Mouse (Mus musculus) frontal cortex, adult 2 months (tissue): ENCODE results near the gene Tas2r109. TPM values are rescaled to one million over a fixed set of nuclear protein-coding genes. Genes with fewer than 3 reads are reported as not detected.
"Not testable (repeated sequence)": the region's sequence is repeated elsewhere in the genome, so short reads cannot be mapped to it uniquely, and the experiment has no call there.

Source experiments
- DNase-seq, 2 experiments: peaks; one replicate each; pipeline ENCODE4 v3.0.0; 2022; ENCODE audit warnings: low spot score in 1 of 2; ENCODE audit errors: extremely low spot score in 1 of 2
- polyA plus RNA-seq: library from polyadenylated mRNA; depleted of rRNA; stranded (reverse); fragments of >200 nt; gene quantifications from 2 replicates; pipeline ENCODE4 v1.2.3, GENCODE M21; 2012; rRNA removed

Gene Tas2r109
- not detected in 2 replicates for polyA plus RNA-seq

GRCm38 (mm10) chr6:132980865-132981264 is at the start of gene Tas2r109:
Tas2r109 (minus strand) TSS chr6:132980965.
- DNase-seq: no peak

GRCm38 (mm10) chr6:132957819-132958218 is 22.9 kb downstream of the Tas2r109 start, which contains the start of gene Tas2r131:
Tas2r131 (minus strand) TSS chr6:132957919.
- no peak for DNase-seq

GRCm38 (mm10) chr6:132950802-132951201 is 30.0 kb downstream of the Tas2r109 start, which contains the start of gene Tas2r129:
Tas2r129 (plus strand) TSS chr6:132951102.
- DNase-seq: no peak

GRCm38 (mm10) chr6:132941376-132941775 is 39.4 kb downstream of the Tas2r109 start:
- DNase-seq: not testable (repeated sequence)

Other genes with a start within 250 kb of the Tas2r109 start
- not detected in 2 replicates for gene Tas2r115, start 242.9 kb downstream of the Tas2r109 start, polyA plus RNA-seq
- gene Tas2r124, start 226.2 kb downstream of the Tas2r109 start, polyA plus RNA-seq: not detected in 2 replicates
- not detected in 2 replicates for gene Tas2r102, start 218.8 kb downstream of the Tas2r109 start, polyA plus RNA-seq
- not detected in 2 replicates for gene Tas2r136, start 202.8 kb downstream of the Tas2r109 start, polyA plus RNA-seq
- gene Tas2r117, start 178.1 kb downstream of the Tas2r109 start, polyA plus RNA-seq: not detected in 2 replicates
- gene Tas2r123, start 133.8 kb downstream of the Tas2r109 start, polyA plus RNA-seq: not detected in 2 replicates
- gene Tas2r116, start 125.5 kb downstream of the Tas2r109 start, polyA plus RNA-seq: not detected in 2 replicates
- gene Tas2r110, start 113.0 kb downstream of the Tas2r109 start, polyA plus RNA-seq: not detected in 2 replicates
- gene Tas2r113, start 88.0 kb downstream of the Tas2r109 start, polyA plus RNA-seq: not detected in 2 replicates
- gene Tas2r125, start 71.3 kb downstream of the Tas2r109 start, polyA plus RNA-seq: not detected in 2 replicates
- not detected in 2 replicates for gene Tas2r129, start 29.9 kb downstream of the Tas2r109 start, polyA plus RNA-seq
- gene Tas2r131, start 23.0 kb downstream of the Tas2r109 start, polyA plus RNA-seq: not detected in 2 replicates
- not detected in 2 replicates for gene Tas2r103, start 56.1 kb upstream of the Tas2r109 start, polyA plus RNA-seq
- gene Tas2r140, start 74.9 kb upstream of the Tas2r109 start, polyA plus RNA-seq: not detected in 2 replicates
- gene Smim10l1, start 123.9 kb upstream of the Tas2r109 start, polyA plus RNA-seq: 71.0 and 85.9 TPM in 2 replicates